Mouse (Mus musculus) lung, postnatal 25 days (tissue): ENCODE results near the gene Aen.

Experiments
- DNase-seq: peaks from one replicate; pipeline ENCODE4 v3.0.0; 2022; ENCODE audit warnings: low spot score

Aen gene

GRCm38 (mm10) chr7:78895653-78896333, at the start of gene Aen:
TSS of gene Aen (plus strand) at chr7:78895854.
- DNase-seq, result peak; percentile 100

- no peak for DNase-seq
Measured at GRCm38 (mm10) chr7:78846066-78846716, 49.5 kb upstream of the Aen start.

- peak; percentile 89 for DNase-seq
Measured at GRCm38 (mm10) chr7:78846737-78847434, 48.8 kb upstream of the Aen start, which contains the start of gene Det1. TSS of gene Det1 (minus strand) at chr7:78847263.

- no peak for DNase-seq
Measured at GRCm38 (mm10) chr7:78854051-78854450, 41.6 kb upstream of the Aen start.

GRCm38 (mm10) chr7:78855044-78855655, 40.5 kb upstream of the Aen start:
- DNase-seq, result no peak

GRCm38 (mm10) chr7:78863796-78864445, 31.7 kb upstream of the Aen start:
- no peak for DNase-seq

- no peak for DNase-seq
Measured at GRCm38 (mm10) chr7:78864446-78864802, 31.2 kb upstream of the Aen start.

- no peak for DNase-seq
Measured at GRCm38 (mm10) chr7:78865212-78865949, 30.3 kb upstream of the Aen start.

- DNase-seq, result no peak
Measured at GRCm38 (mm10) chr7:78868731-78869130, 26.9 kb upstream of the Aen start.

- DNase-seq, result no peak
Measured at GRCm38 (mm10) chr7:78872366-78872765, 23.3 kb upstream of the Aen start.

- DNase-seq, result no peak
Measured at GRCm38 (mm10) chr7:78872831-78873230, 22.8 kb upstream of the Aen start.

- DNase-seq, result no peak
Measured at GRCm38 (mm10) chr7:78881607-78882468, 13.8 kb upstream of the Aen start.

GRCm38 (mm10) chr7:78882469-78882837, 13.2 kb upstream of the Aen start:
- DNase-seq, result no peak

- no peak for DNase-seq
Measured at GRCm38 (mm10) chr7:78883016-78883725, 12.5 kb upstream of the Aen start.

- no peak for DNase-seq
Measured at GRCm38 (mm10) chr7:78883726-78884060, 12.0 kb upstream of the Aen start.

- DNase-seq, result no peak
Measured at GRCm38 (mm10) chr7:78884139-78884538, 11.5 kb upstream of the Aen start.

- DNase-seq, result no peak
Measured at GRCm38 (mm10) chr7:78885404-78885803, 10.2 kb upstream of the Aen start.

GRCm38 (mm10) chr7:78886496-78886895, 9.2 kb upstream of the Aen start:
- DNase-seq, result no peak

- no peak for DNase-seq
Measured at GRCm38 (mm10) chr7:78887431-78887842, 8.2 kb upstream of the Aen start.

GRCm38 (mm10) chr7:78890641-78891040, 5.0 kb upstream of the Aen start:
- peak; percentile 76 for DNase-seq
